Mouse (Mus musculus): Measurements from ENCODE around the gene Psmd2.

Psmd2 gene

DNA sequence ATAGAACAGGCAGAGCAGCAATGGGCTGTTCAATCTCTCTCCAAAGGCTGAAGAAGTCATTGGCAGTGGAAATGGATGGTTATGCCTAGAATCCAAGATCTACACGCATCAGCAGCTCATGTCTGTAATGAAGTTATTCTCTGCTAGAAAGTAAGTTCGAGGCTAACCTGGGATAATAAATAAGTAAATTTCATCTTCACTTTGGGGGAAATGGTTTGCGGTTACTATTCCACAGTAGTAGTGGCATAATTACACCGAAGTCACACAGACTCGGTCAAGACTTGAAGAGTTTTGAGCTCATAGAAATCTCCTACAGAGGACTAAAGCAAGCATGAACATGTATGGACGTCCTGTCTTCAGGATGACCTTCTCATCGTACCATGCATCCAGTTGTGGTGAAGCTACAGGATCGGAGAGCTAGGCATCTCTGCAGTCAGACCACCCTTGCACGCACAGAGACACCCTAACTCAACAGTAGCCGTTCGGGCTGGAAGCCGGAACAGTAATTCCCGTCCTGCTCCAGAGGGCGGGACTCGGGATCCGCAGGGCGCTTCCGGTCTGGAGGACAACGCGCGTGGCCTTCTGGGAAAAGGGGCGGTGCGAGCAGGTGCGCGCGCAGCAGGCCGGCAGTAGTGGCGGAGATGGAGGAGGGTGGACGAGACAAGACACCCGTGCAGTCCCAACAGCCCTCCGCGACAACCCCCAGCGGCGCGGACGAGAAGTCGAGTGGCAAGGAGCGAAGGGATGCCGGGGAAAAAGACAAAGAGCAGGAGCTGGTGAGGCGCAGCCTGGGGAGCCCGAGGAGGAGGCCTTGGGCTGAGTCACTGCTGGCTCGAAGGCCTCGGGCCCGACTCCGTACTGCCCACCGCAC lies at the start of gene Psmd2:
Psmd2 (plus strand) TSS at position 577 of the 871 bp plus-strand sequence.
- DNase-seq (ENCODE audit: low read depth, low spot score) = peak; percentile 94

DNA sequence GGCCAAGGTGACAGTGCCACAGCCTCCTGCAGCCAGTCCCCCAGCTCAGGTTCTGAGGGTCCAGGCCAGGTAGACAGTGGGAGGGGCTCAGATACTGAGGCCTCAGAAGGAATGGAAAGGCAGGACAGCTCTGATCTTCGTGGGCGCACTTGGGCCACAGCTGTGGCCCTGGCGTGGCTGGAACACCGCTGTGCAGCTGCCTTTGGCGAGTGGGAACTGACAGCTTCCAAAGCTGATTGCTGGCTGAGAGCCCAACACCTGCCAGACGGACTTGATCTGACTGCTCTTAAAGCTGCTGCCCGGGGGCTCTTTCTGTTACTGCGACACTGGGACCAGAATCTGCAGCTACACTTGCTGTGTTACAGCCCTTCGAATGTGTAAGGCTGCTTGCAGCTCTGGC lies 46.7 kb upstream of the Psmd2 start:
- DNase-seq (ENCODE audit: low read depth, low spot score) = no peak

DNA sequence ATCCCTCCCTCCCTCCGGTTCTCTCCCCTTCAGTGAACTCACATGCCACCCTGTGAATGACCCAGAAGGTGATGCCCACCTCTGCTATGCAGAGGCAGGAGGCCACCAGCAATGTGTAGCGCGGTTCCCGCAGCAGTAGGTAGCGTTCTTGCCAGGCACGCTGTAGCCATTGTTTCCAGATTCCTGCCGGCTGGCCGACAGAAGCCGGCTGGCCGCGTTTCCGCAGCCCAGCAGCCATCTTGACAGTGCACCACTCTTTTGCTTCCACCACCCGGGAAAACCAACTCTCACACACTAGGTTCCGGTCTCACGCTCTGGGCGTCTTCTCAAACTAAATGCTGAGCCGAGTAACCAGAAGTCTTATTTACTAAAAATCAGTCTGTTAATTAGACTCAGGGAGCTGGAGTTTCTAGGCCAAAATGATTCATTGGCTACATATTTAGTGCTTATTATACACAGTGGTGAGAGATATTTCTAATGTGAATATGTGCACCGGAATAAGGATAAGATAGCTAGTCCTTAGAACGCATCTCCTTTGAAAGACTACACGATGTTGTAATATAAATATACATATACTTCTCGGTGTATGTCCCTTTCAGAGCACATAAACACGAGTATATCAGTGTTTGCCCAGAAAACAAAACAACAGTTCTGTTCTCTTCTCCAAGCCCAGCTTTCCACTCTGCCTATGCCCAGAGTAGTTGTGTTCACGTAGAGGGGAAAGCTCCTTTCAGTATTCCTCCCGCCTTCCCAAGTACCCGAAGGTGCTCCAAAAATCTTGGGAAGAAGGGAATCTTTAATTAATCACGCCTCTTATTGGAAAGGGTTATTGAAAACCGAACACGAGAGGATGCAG lies 40.7 kb upstream of the Psmd2 start:
- DNase-seq (ENCODE audit: low read depth, low spot score) = peak; percentile 93

DNA sequence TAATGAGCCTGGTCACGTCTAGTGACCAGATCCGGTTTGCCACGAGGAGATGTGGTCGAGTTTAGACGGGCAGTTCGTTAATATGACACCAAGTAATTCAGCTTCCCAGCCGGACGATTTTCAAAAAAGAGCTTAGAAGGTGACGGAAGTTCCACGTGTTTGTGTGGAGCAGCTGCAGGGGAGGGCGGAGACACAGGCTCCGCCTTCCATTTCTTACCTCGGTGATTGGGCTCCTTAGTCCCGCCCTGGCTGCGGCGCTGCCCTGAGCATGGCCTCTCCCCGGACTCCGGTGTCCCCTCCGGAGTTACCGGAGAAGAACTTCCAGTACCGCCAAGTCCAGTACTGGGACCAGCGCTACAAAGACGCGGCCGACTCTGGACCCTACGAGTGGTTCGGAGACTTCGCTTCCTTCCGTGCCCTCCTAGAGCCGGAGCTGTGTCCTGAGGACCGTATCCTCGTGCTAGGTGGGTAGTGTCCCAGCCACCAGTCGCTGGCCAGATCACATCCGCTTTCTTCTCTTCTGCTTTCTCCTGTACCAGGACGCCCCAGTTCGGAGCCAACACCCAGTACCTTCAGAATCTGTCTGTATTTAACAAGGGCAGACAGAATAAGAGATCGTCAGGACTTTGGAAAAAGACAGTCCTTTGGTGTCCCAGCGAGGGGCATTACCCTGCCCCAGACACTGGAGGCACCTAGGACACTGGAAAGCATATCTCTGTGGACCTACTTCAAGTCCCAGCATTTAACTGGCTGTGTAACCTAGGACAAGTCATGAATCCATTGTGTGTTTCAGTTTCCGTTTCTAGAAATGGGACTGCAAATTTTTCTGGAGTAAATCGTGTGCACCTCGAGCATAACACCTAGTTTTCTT lies 39.9 kb upstream of the Psmd2 start, which contains the start of the genes Eef1akmt4, Gm49333 and Alg3:
Eef1akmt4 (plus strand) TSS at position 237 of the 871 bp plus-strand sequence.
Gm49333 (plus strand) TSS at position 254 of the 871 bp plus-strand sequence.
Alg3 (minus strand) TSS at position 379 of the 871 bp plus-strand sequence.
- DNase-seq (ENCODE audit: low read depth, low spot score) = peak; percentile 97

DNA sequence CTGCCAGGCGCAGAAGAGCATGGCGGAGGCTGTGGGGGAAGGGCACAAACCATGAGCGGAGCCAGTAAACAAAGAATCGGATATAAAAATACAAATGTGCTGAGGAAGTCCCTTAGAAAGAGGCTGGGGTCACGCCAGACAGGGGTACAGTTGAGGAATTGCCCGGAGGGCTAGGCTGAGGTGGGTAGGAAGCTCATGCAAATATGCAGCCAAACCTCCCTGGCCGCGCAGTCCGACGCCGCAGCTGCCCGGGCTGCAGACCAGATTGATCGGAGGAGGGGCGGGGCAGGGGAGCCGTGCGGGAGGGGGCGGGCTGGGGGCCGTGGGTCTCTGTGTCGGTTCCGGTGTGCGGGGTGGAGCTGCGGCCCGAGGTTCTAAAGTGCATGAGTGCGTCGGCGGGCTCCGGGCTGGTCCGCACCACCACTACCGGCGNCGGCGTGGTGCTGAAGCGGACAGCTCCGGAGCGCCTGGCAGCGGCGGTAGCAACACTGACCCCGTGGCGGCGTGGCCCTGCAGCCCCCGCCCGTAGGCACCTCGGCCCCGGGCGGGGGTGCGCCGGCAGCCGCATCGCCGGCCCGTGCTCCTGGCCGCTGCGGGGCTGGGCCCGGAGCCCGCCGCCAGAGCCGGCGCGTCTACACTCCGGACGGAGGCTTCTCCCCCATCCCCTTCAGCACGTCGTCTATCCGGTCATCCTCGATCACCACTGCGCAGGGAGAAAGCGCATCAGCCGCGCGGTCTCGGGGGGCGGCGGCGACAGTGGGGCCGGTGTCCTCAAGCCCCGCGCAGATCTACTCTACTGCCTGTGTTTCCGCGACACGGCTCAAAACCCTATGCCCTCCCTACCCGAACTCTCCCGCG lies 31.7 kb upstream of the Psmd2 start:
- peak; percentile 37 for DNase-seq (ENCODE audit: low read depth, low spot score)

DNA sequence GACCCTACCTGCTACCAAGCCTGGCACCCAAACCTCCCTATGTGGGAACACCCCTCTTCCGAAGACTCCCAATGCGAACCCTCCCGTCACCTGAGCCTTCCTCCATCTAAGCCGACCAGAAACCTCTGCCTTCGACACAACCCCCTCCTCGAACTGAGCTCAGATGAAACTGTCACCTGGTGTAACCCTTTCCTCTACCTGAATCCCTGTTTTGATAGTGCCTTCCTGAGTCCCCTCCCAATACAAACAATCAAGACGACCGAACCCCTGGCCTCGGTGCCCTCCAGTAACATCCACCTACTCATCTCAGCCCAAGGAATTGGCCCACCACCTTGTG lies 31.1 kb upstream of the Psmd2 start:
- DNase-seq (ENCODE audit: low read depth, low spot score) = no peak

DNA sequence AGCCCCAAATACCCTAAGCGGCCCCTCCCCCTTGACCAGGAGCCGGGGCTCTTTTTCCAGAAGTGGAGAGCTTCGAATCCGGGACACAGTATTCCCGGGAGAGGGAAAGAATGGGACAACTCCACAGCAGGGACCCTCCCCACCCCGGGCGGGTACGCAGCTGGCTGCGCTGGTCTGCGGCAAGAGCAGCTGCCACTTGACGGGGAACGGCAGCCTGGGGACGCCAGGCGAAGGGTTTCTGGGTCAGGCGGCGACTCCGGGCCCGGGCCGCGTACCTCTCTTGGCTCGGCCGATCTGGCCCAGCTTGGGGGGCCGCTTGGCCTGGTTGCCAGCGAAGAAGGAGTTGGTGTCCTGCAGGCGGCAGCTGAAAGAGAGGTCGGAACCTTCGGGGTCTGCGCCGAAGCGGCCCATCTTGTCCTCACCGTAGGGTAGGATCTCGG lies 30.7 kb upstream of the Psmd2 start:
- DNase-seq (ENCODE audit: low read depth, low spot score) = no peak

DNA sequence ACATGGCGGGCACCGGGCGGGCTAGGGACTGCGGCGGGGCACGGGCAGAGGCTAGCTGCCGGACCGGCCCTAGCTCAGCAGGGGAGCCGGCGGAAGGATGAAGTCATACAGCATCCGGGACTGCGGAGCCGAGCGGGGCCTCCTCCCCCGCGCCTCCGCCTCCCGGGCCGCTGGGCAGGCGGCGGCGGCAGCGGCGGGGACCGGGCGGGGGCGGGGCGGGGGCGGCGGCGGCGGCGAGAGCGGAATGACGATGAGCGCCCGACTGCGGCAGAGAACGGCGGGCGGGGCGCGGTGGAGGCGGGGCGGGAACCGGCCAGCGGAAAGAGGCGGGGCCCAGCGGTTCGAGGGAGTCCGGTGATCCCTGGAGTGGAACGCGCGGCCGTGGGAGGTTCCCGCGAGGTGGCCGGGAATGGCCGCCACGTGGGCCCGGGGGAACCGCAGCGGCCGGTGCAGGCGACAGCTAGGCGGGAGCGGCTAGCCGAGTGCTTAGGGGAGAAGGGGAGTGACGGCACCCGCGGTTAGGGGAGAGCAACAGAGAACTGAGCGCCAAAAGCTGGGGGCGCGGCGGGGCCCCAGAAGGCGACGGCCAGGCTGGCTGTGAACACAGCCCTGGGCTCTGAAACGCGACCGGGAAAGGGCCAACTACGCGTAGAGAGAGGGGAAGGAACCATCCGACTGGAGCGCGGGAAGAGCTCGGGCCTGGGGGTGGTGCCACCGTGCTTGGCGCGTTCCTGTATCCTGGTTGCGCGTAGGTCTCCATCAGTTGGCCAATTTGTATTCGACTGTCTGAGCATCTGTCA lies 30.1 kb upstream of the Psmd2 start, which contains the start of gene Camk2n2:
Camk2n2 (minus strand) TSS at position 97 of the 800 bp plus-strand sequence.
- DNase-seq (ENCODE audit: low read depth, low spot score) = peak; percentile 82

DNA sequence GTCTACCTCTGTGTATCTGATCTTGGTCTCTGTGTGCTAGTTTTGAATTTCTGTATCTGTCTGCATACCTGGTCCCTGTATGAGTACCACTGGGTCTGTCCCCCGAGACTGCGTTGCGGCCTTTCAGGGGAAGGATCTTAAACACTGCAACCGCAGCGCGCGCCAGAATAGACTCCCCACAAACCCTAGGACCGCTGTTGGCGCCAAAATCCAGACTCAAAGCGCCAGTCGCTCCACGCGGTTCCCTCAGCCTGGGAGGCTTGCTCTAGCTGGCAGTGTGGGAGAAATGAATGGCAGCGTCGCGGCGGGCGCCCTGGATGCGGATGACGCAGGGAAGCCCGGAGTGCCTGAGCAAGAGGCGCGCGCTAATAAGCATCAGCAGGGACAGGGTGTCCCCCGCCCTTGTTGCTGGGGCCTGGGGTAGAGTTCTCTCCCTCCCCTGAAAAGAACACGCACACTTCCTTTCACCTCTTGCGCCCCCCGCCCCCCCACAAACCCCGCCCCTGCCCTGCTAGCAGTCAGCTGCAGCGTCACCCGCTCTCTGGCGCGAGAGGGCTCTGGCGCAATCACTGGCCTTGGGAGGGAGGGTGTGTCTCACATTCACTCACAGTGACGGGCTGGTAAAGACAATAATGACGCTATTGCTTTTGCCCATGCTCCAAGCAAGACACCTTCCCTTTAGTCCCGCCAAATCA lies 29.3 kb upstream of the Psmd2 start:
- DNase-seq (ENCODE audit: low read depth, low spot score) = peak; percentile 83

DNA sequence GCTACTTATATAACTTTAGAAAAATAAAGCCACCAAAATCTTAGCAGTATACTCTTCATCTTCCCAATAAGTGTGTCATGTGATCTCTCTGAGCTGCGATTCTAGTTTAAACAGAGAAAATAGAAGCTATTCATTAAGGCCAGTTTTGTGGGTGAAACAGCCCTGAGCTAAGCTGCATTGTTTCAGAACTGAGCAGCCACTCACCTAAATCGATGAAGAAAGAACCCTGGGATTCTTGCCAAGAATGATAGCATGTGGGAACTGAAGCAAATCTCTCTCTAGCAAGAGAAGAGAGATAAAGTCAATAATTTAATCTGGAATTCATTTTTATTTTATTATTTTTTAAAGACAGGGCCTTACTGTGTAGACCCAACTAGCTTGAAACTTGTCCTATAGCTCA lies 28.2 kb upstream of the Psmd2 start:
- DNase-seq (ENCODE audit: low read depth, low spot score) = no peak

DNA sequence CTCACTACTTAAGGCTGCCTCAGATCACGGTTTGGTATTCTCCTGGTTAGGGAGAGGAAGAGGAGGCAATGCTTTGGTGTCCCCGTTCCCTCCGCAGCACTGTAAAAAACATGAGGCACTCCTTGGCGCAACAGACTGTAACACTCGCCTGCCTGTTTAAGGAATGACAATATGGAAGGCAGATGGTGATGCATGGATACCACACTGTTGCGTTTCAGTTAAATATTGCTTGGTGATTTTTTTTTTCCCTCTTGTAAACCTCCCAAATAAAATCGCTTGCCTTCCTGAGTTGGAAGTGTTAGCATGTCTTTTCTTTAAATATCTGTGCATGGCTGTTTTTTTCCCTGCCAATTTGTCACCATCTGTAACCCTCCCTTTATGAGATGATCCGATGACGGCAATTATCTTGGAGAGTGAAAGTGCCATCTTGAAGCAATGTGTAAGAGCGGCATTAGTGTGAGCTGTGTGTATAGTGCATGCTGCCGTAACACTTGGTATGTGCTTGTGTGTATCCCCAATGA lies 22.5 kb upstream of the Psmd2 start:
- no peak for DNase-seq (ENCODE audit: low read depth, low spot score)

DNA sequence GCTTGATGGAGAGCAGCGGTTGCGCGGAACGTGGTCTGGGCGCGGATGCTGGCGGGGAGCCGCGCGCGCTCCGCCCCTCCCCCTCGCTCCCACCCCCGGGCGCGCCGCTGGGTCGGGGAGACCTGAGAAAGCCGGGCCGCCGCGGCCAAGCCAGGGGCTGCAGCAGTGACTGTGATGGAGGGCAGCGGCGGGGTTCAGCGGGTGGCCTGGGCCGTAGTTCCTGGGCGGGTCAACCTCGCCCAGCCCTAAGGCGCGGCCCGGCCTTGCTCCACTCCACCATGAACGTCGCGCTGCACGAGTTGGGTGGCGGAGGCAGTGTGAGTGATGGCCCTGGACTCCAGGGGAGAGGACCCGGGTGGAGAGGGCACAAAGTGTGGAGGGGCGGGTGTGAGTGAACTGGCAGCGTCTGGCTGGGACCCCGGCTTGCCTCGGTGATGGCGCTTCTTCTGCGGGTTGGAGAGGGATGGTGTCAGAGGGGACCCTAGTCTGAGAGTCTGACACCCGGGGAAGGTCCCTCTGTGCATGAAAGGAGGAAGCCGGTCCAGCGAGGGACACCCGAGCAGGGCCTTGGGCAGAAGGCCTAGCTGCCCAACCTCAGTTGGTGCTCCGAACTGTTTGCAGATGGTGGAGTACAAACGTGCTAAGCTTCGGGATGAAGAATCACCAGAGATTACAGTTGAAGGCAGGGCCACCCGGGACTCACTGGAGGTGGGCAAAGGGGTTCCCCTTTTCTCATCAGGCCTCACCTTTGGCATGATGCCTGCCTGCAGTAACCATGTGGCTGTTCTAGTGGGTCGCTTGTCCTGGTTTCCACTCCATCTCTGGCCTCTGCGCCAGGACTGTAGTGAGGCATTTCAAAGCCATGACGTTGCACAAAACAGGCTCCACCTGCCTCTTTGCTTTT lies 21.5 kb upstream of the Psmd2 start, which contains the start of gene Ece2:
Ece2 (plus strand) TSS at position 98 of the 904 bp plus-strand sequence.
- DNase-seq (ENCODE audit: low read depth, low spot score) = no peak

DNA sequence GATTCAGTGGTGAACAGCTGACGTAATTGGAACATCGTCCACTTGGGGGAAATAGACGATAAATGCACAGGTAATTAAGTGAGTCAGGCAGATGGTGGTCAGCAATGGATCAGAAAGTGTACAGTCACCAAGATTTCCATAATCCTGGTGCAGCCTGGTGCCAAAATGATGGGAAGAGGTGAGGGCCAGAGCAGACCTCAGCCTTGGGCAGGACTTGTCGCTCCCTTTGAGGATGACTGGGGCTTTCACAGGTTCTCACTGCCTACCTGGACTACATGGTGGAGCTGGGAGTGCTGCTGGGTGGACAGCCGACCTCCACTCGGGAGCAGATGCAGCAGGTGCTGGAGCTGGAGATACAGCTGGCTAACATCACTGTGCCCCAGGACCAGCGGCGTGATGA lies 14.0 kb upstream of the Psmd2 start:
- no peak for DNase-seq (ENCODE audit: low read depth, low spot score)

DNA sequence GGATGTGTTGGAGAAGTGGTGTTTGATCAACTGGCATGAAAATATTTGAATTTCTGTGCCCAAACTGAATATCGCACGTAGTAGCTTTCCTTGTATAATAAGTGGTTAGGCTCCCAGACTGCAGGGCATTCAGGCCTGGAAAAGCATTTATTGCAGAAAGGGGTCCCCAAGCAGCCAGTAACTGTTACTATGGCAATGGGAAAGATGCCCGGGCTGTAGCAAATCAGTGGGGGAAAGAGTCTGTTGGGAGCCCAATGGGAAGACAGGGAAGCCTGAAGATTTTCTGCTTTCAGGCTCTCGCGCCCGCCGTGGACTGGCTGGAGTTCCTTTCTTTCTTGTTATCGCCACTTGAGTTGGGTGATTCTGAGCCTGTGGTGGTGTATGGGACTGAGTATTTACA lies 13.1 kb upstream of the Psmd2 start:
- no peak for DNase-seq (ENCODE audit: low read depth, low spot score)

DNA sequence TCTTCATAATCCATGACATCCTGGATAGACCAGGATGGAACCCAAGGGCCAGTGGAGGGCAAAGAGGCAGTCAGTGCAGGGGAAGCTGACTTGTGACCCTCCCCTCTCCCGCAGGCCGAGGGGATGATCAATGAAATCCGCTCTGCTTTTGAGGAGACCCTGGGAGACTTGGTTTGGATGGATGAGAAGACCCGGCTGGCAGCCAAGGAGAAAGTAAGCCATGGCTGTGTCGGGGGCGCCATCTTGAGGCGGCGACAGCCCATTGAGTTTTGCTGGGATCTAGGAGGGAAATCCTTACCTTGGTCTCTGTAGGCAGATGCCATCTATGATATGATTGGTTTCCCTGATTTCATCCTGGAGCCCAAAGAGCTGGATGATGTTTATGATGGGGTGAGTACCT lies 9.3 kb upstream of the Psmd2 start:
- DNase-seq (ENCODE audit: low read depth, low spot score) = peak; percentile 59

DNA sequence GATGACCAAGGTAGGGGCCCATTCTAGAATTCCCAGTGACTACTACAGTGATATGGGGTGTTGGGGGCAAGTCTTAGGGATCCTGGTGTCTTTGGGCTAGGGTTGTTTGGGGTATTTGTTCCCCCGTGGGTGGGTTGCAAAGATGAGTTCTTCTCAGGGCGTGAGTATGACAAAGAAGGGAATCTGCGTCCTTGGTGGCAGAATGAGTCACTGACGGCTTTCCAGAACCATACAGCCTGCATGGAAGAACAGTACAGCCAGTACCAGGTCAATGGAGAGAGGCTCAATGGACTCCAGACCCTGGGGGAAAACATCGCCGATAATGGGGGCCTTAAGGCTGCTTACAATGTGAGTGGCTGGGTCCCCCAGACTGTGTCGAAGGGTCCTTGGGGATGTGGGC lies 7.5 kb upstream of the Psmd2 start:
- DNase-seq (ENCODE audit: low read depth, low spot score) = no peak

DNA sequence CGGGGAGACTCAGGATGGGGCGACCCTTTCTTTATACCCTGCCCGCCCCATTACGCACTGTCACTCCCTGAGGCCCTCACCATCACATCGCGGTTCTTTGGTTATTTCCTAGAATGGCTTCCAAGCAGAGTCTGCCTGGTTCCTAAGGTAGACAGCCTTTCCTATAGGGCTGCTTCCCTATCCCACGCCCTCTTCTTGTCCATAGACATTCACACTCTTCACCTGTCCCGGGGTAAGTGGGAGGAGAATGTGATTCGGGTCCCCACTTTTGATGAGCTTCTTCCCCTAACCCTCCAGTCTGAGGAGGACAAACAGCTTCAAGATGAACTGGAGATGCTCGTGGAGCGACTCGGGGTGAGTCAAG lies 477 bp downstream of the Psmd2 start:
- no peak for DNase-seq (ENCODE audit: low read depth, low spot score)

DNA sequence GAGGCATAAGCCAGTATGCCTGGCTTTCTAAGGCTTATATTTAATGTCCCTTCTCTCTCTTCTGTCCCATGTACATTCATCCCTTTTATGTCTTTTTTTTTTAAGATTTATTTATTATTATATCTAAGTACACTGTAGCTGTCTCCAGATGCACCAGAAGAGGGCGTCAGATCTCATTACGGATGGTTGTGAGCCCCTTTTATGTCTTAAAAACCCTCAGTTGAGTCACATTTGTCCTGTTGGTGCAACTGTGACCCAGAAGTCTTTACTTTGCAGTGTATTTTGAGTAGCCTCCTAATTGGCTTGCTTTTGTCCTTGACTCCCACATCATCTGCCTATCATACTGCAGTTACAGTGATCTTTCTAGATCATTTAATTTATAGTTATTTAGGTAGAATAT lies 1.9 kb downstream of the Psmd2 start:
- no peak for DNase-seq (ENCODE audit: low read depth, low spot score)

Measured in A20 (cell line).